Comparison of ENCODE assay signal across 17 mouse cellular contexts in the genomic region with DNA sequence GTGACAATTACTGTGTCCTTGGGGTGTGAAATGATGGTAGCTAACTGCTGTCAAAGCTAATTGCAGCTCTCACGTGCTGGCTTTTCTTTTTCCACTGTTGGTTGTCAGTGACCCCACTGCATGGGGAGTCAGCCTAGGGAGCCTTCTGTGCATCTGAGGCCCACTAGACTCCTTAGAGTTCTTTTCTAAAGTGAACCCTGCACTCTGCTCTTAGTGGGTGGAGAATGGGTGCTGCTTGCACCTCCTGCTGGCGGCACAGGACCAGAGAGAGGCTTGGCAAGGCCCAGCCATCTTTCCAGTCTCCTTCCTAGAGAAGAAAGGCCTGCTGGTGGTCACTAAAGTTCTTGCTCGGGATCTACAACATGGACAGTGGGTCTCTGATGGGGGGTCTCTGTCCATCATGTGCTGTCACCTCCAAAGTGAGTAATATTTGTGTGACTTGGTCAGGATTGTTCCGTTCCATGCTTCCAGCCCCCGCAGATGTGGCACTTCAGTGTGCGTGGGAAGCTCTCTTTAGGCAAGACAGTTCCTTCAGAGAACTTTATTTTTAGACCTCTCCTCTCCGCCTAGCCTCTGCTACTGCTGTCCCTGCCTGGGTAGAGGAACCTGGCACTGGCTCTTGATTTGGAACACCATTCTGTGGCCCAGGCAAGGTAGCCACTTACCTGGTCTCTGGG. TPM values are rescaled to one million over a fixed set of nuclear protein-coding genes. Genes with fewer than 3 reads are reported as not detected.
DNase-seq lines count a peak whose midpoint lies in the region; ATAC-seq and TF ChIP-seq lines count a peak whose summit lies in the region.
"Had no signal": no experiment of that assay in that cellular context is flagged by ENCODE, and none has a peak within 500 bp of the region (broad histone marks: within the 10 kb centered on the region; RNA-seq: fewer than 3 reads in every experiment).

No protein-coding gene starts in this region.

- no peaks in the 10 kb centered on the region for H3K27me3 ChIP-seq in heart, embryonic 11.5 days (ENCODE audit: control insufficient read depth, insufficient read depth, low read length)
- no peaks in the 10 kb centered on the region for H3K27me3 ChIP-seq in stomach, postnatal 0 days (ENCODE audit: control insufficient read depth, insufficient read depth, low read length)
- no peaks in the 10 kb centered on the region for H3K27me3 ChIP-seq in midbrain, embryonic 16.5 days (ENCODE audit: control insufficient read depth, insufficient read depth, low read depth, low read length)
- H3K27me3 ChIP-seq: liver, embryonic 15.5 days had no signal

- TF ChIP-seq CTCF in stomach, postnatal 0 days (IDR thresholded peaks at IDR 0.05; ENCODE audit: low read depth), result peak; percentile 30

- no peaks in the 10 kb centered on the region for H3K9me3 ChIP-seq in heart, embryonic 11.5 days (replicated peaks; ENCODE audit: control insufficient read depth, low read length)
- no peaks in the 10 kb centered on the region for H3K9me3 ChIP-seq in stomach, postnatal 0 days (ENCODE audit: control insufficient read depth, low read length)
- no peaks in the 10 kb centered on the region for H3K9me3 ChIP-seq in midbrain, embryonic 16.5 days (replicated peaks; ENCODE audit: control insufficient read depth, low read length, poor library complexity, severe bottlenecking)
- H3K9me3 ChIP-seq: limb, embryonic 13.5 days; liver, embryonic 15.5 days had no signal

- no peak for DNase-seq in heart, postnatal 25 days (ENCODE audit: low spot score)
- peak; percentile 63 to 67 for DNase-seq in right cerebral cortex, adult 2 months (ENCODE audit: low spot score in 2 of 2)
- no peak for DNase-seq in right cerebral cortex, postnatal 14 days
- DNase-seq in left cerebral cortex, adult 9 months (ENCODE audit: low spot score in 2 of 2), result peak; percentile 32 to 72
- DNase-seq in stomach, postnatal 0 days (ENCODE audit: low spot score), result no peak
- DNase-seq: cerebellum, adult 2 months; gastrocnemius, postnatal 36 days; heart, postnatal 36 days; lung, postnatal 10 days; retina, postnatal 1 day; thymus, postnatal 14 days had no signal

- H3K36me3 ChIP-seq in heart, embryonic 11.5 days (ENCODE audit: control insufficient read depth, insufficient read depth, low read length), result no peaks in the 10 kb centered on the region
- H3K36me3 ChIP-seq in stomach, postnatal 0 days (ENCODE audit: control insufficient read depth, insufficient read depth, low read length), result no peaks in the 10 kb centered on the region
- H3K36me3 ChIP-seq in midbrain, embryonic 16.5 days (ENCODE audit: control insufficient read depth, insufficient read depth, low read length), result no peaks in the 10 kb centered on the region
- H3K36me3 ChIP-seq: liver, embryonic 15.5 days had no signal

- no peak for TF ChIP-seq EP300 in stomach, postnatal 0 days (optimal IDR thresholded peaks at IDR 0.05)

- ATAC-seq in heart, embryonic 11.5 days (replicated peaks; ENCODE audit: insufficient number of reproducible peaks, low FRiP score, low TSS enrichment), result no peak
- ATAC-seq in stomach, postnatal 0 days (ENCODE audit: low FRiP score, low TSS enrichment), result no peak
- ATAC-seq in midbrain, embryonic 16.5 days, result no peak
- ATAC-seq in granulocyte monocyte progenitor cell, adult 5-6 weeks (replicated peaks; ENCODE audit: poor library complexity, severe bottlenecking), result no peak
- ATAC-seq: hindbrain, embryonic 16.5 days had no signal

- intact Hi-C loops in heart, postnatal 25 days (cut with DNase I), result no loop called here

- no peak overlapping the region for H3K4me3 ChIP-seq in heart, embryonic 11.5 days (ENCODE audit: low read depth, low read length)
- no peak overlapping the region for H3K4me3 ChIP-seq in stomach, postnatal 0 days (ENCODE audit: low read depth, low read length)
- H3K4me3 ChIP-seq in midbrain, embryonic 16.5 days (ENCODE audit: low read depth, low read length), result no peak overlapping the region
- H3K4me3 ChIP-seq: limb, embryonic 13.5 days; liver, embryonic 15.5 days had no signal

- H3K4me2 ChIP-seq in heart, embryonic 11.5 days, result no peak overlapping the region
- no peak overlapping the region for H3K4me2 ChIP-seq in stomach, postnatal 0 days (replicated peaks; ENCODE audit: low read depth)
- H3K4me2 ChIP-seq in midbrain, embryonic 16.5 days (ENCODE audit: low read length), result no peak overlapping the region
- H3K4me2 ChIP-seq: limb, embryonic 13.5 days; liver, embryonic 15.5 days had no signal

- H3K9ac ChIP-seq in heart, embryonic 11.5 days (ENCODE audit: low read depth, low read length), result no peak overlapping the region
- H3K9ac ChIP-seq in stomach, postnatal 0 days (ENCODE audit: low read length), result no peak overlapping the region
- H3K9ac ChIP-seq in midbrain, embryonic 16.5 days (ENCODE audit: low read depth, low read length), result no peak overlapping the region
- H3K9ac ChIP-seq: limb, embryonic 13.5 days; liver, embryonic 15.5 days had no signal

- H3K27ac ChIP-seq in heart, embryonic 11.5 days (ENCODE audit: low read depth, low read length), result peak overlapping the region; percentile 50; the same call in 1 of the 2 replicates
- peak overlapping the region; percentile 61; the same call in 1 of the 2 replicates for H3K27ac ChIP-seq in stomach, postnatal 0 days (replicated peaks)
- no peak overlapping the region for H3K27ac ChIP-seq in midbrain, embryonic 16.5 days (ENCODE audit: low read length)
- H3K27ac ChIP-seq: limb, embryonic 13.5 days; liver, embryonic 15.5 days had no signal

- WGBS in heart, embryonic 11.5 days (ENCODE audit: insufficient replicate concordance), result 51% methylated on average over 7 of the region's 7 CpGs
- 70% methylated on average over 7 of the region's 7 CpGs for WGBS in stomach, postnatal 0 days
- WGBS in midbrain, embryonic 16.5 days, result 75% methylated on average over 7 of the region's 7 CpGs

- H3K4me1 ChIP-seq in heart, embryonic 11.5 days (ENCODE audit: control insufficient read depth, insufficient read depth, low read length), result peaks cover 7% of the 10 kb centered on the region; the same call in 1 of the 2 replicates
- no peaks in the 10 kb centered on the region for H3K4me1 ChIP-seq in stomach, postnatal 0 days (replicated peaks; ENCODE audit: control insufficient read depth, insufficient read depth)
- H3K4me1 ChIP-seq in midbrain, embryonic 16.5 days (ENCODE audit: control insufficient read depth, insufficient read depth, low read length), result no peaks in the 10 kb centered on the region
- H3K4me1 ChIP-seq: limb, embryonic 13.5 days; liver, embryonic 15.5 days had no signal

RNA-seq across cellular contexts. Expression of a gene that starts 30.5 kb away (rescaled TPM):
- 3.2 and 4.0 TPM in 2 replicates for polyA plus RNA-seq in heart, embryonic 11.5 days (2014; fragmentation: Nextera tagmentation; extraction: Ambion mirVana)
- total RNA-seq in heart, postnatal 25 days (2021), result 1 to 10 TPM; 3.2 to 3.4 TPM
- 3.0 and 3.2 TPM in 2 replicates for polyA plus RNA-seq in stomach, postnatal 0 days (2015; fragmentation: Nextera tagmentation; extraction: Ambion mirVana)
- polyA plus RNA-seq in midbrain, embryonic 16.5 days (2015; fragmentation: Nextera tagmentation; extraction: Ambion mirVana), result 8.0 and 10.5 TPM in 2 replicates
- 3.3 and 6.3 TPM in 2 replicates for total RNA-seq in granulocyte monocyte progenitor cell, adult 5-6 weeks (2014; fragmentation: Nextera tagmentation)
- 2.7 and 4.1 TPM in 2 replicates for total RNA-seq in granulocyte monocyte progenitor cell, adult 5-6 weeks (2017)

Comparison
In these comparisons a context has a peak if more than half of its experiments do, and no peak if none do; other contexts are left out.
1. DNase-seq: peak in right cerebral cortex, adult 2 months (2 of 2) and left cerebral cortex, adult 9 months (2 of 2); none in heart, postnatal 25 days (single experiment), right cerebral cortex, postnatal 14 days (single experiment) and stomach, postnatal 0 days (single experiment).